Mouse (Mus musculus): ENCODE measurements at regions not wholly inside any gene's neighbourhood (a gene's known extent, or its start where the extent isn't known, plus 50 kb on each side); places are given as distances from the start of the nearest gene placed in this dataset.

GRCm38 (mm10) chr19:26548562-26549270 is 56.1 kb upstream of the Smarca2 start:
- DNase-seq (ENCODE audit: low spot score) (no peak), ATAC-seq (replicated peaks; ENCODE audit: low FRiP score) (no peak)
- Histone ChIP-seq H3K4me3 (ENCODE audit: low read depth, low read length) (no peak overlapping the region), H3K9me3 (ENCODE audit: control insufficient read depth, low read length) (no peaks in the 10 kb centered on the region), H3K27ac (ENCODE audit: low read depth, low read length) (no peak overlapping the region), H3K4me2 (ENCODE audit: low read depth, low read length, severe bottlenecking) (no peak overlapping the region), H3K27me3 (ENCODE audit: control insufficient read depth, insufficient read depth, low read length) (no peaks in the 10 kb centered on the region), H3K9ac (ENCODE audit: low read length) (no peak overlapping the region), H3K4me1 (replicated peaks; ENCODE audit: control insufficient read depth, insufficient read depth, low read length) (no peaks in the 10 kb centered on the region), H3K36me3 (ENCODE audit: control insufficient read depth, insufficient read depth, low read length) (no peaks in the 10 kb centered on the region)
- WGBS: 83% methylated on average over 14 of the region's 14 CpGs

GRCm38 (mm10) chr19:26550299-26550698 is 54.6 kb upstream of the Smarca2 start:
- H3K27me3 ChIP-seq (ENCODE audit: control insufficient read depth, insufficient read depth, low read length): no peaks in the 10 kb centered on the region
- H3K9me3 ChIP-seq (ENCODE audit: control insufficient read depth, low read length): no peaks in the 10 kb centered on the region
- H3K4me3 ChIP-seq (ENCODE audit: low read depth, low read length): no peak overlapping the region
- DNase-seq (ENCODE audit: low spot score) (no peak), ATAC-seq (replicated peaks; ENCODE audit: low FRiP score) (no peak)
- no peak overlapping the region for H3K4me2 ChIP-seq (ENCODE audit: low read depth, low read length, severe bottlenecking)
- no peaks in the 10 kb centered on the region for H3K4me1 ChIP-seq (replicated peaks; ENCODE audit: control insufficient read depth, insufficient read depth, low read length)
- WGBS: 53% methylated on average over 5 of the region's 5 CpGs
- no peak overlapping the region for H3K9ac ChIP-seq (ENCODE audit: low read length)
- H3K36me3 ChIP-seq (ENCODE audit: control insufficient read depth, insufficient read depth, low read length): no peaks in the 10 kb centered on the region
- no peak overlapping the region for H3K27ac ChIP-seq (ENCODE audit: low read depth, low read length)

Measured in forebrain, embryonic 11.5 days (tissue).